Mouse (Mus musculus): ENCODE measurements at regions not wholly inside any gene's neighbourhood (a gene's known extent, or its start where the extent isn't known, plus 50 kb on each side); places are given as distances from the start of the nearest gene placed in this dataset.
A peak's percentile ranks its signal among the peaks of the same experiment; 100 is the strongest.

- ATAC-seq (ENCODE audit: insufficient number of reproducible peaks, low FRiP score, low TSS enrichment): 0 out of 2 replicates have a peak, but pooled peaks have one; percentile 15
Observed at GRCm38 (mm10) chr2:30718741-30719381, 84.6 kb downstream of the 1700001O22Rik start.

GRCm38 (mm10) chr2:30718329-30718675 is 85.2 kb downstream of the 1700001O22Rik start:
- ATAC-seq (ENCODE audit: insufficient number of reproducible peaks, low FRiP score, low TSS enrichment): peak; percentile 27; the same call in 1 of the 2 replicates

GRCm38 (mm10) chr2:30717566-30718328 is 85.7 kb downstream of the 1700001O22Rik start:
- no peak for ATAC-seq (ENCODE audit: insufficient number of reproducible peaks, low FRiP score, low TSS enrichment)

- ATAC-seq (ENCODE audit: insufficient number of reproducible peaks, low FRiP score, low TSS enrichment): no peak
Observed at GRCm38 (mm10) chr2:30716580-30717565, 86.6 kb downstream of the 1700001O22Rik start.

GRCm38 (mm10) chr2:30715720-30716310 is 87.6 kb downstream of the 1700001O22Rik start:
- no peak for ATAC-seq (ENCODE audit: insufficient number of reproducible peaks, low FRiP score, low TSS enrichment)

GRCm38 (mm10) chr2:30713535-30713934 is 89.9 kb downstream of the 1700001O22Rik start:
- ATAC-seq (ENCODE audit: insufficient number of reproducible peaks, low FRiP score, low TSS enrichment): no peak

- no peak for ATAC-seq (ENCODE audit: insufficient number of reproducible peaks, low FRiP score, low TSS enrichment)
Observed at GRCm38 (mm10) chr2:30712841-30713401, 90.5 kb downstream of the 1700001O22Rik start.

GRCm38 (mm10) chr2:30711853-30712498 is 91.5 kb downstream of the 1700001O22Rik start:
- ATAC-seq (ENCODE audit: insufficient number of reproducible peaks, low FRiP score, low TSS enrichment): peak; percentile 46; the same call in 1 of the 2 replicates

- no peak for ATAC-seq (ENCODE audit: insufficient number of reproducible peaks, low FRiP score, low TSS enrichment)
Observed at GRCm38 (mm10) chr2:30711476-30711852, 92.0 kb downstream of the 1700001O22Rik start.

- no peak for ATAC-seq (ENCODE audit: insufficient number of reproducible peaks, low FRiP score, low TSS enrichment)
Observed at GRCm38 (mm10) chr2:30710895-30711294, 92.6 kb downstream of the 1700001O22Rik start.

- no peak for ATAC-seq (ENCODE audit: insufficient number of reproducible peaks, low FRiP score, low TSS enrichment)
Observed at GRCm38 (mm10) chr2:30709386-30709884, 94.0 kb downstream of the 1700001O22Rik start.

- no peak for ATAC-seq (ENCODE audit: insufficient number of reproducible peaks, low FRiP score, low TSS enrichment)
Observed at GRCm38 (mm10) chr2:30708762-30709385, 94.6 kb downstream of the 1700001O22Rik start.

GRCm38 (mm10) chr2:30708001-30708683 is 95.3 kb downstream of the 1700001O22Rik start:
- no peak for ATAC-seq (ENCODE audit: insufficient number of reproducible peaks, low FRiP score, low TSS enrichment)

GRCm38 (mm10) chr2:30707099-30708000 is 96.1 kb downstream of the 1700001O22Rik start:
- no peak for ATAC-seq (ENCODE audit: insufficient number of reproducible peaks, low FRiP score, low TSS enrichment)

- no peak for ATAC-seq (ENCODE audit: insufficient number of reproducible peaks, low FRiP score, low TSS enrichment)
Observed at GRCm38 (mm10) chr2:30706036-30706435, 97.4 kb downstream of the 1700001O22Rik start.

GRCm38 (mm10) chr2:30703308-30703707 is 100.2 kb downstream of the 1700001O22Rik start:
- ATAC-seq (ENCODE audit: insufficient number of reproducible peaks, low FRiP score, low TSS enrichment): no peak

- ATAC-seq (ENCODE audit: insufficient number of reproducible peaks, low FRiP score, low TSS enrichment): no peak
Observed at GRCm38 (mm10) chr2:30702711-30703110, 100.8 kb downstream of the 1700001O22Rik start.

All from cerebellum, adult (tissue).